ENCODE assay signal across 22 mouse cellular contexts in the genomic region with DNA sequence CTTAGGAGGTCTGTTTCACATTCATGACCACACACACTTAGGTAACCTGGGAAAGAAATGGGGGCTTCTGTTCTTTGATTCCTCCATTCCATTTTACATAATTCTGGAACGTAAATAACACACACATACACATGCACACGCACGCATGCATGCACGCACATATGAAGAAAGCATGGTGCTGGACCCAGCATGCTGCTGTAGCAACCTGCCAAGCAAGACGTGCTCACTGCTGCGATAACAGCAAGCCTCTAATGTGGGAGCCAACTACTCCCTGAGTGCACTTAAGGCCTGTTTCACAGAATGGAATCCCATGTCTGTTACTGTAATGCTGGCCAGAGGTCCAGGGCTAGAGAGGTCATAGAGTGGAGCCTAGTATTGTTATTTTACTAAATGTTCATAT. TPM values are rescaled to one million over a fixed set of nuclear protein-coding genes. Genes with fewer than 3 reads are reported as not detected.
DNase-seq lines count a peak whose midpoint lies in the region; ATAC-seq and TF ChIP-seq lines count a peak whose summit lies in the region.
"Had no signal": no experiment of that assay in that cellular context is flagged by ENCODE, and none has a peak within 500 bp of the region (broad histone marks: within the 10 kb centered on the region; RNA-seq: fewer than 3 reads in every experiment).

No protein-coding gene starts in this region.

- peaks cover 55% of the 10 kb centered on the region for H3K27me3 ChIP-seq in heart, embryonic 13.5 days (replicated peaks)
- peaks cover 1% of the 10 kb centered on the region; the same call in 1 of the 2 replicates for H3K27me3 ChIP-seq in heart, adult 2 months (ENCODE audit: control insufficient read depth, insufficient read depth, low read length)
- H3K27me3 ChIP-seq in liver, embryonic 12.5 days (replicated peaks) = peaks cover 7% of the 10 kb centered on the region; the same call in 1 of the 2 replicates
- peaks cover 19% of the 10 kb centered on the region for H3K27me3 ChIP-seq in myocyte (ENCODE audit: control insufficient read depth, insufficient read depth, insufficient read length)
- peaks cover 23% of the 10 kb centered on the region for H3K27me3 ChIP-seq in kidney, embryonic 14.5 days (ENCODE audit: control insufficient read depth, insufficient read depth, low read length)

- no peaks in the 10 kb centered on the region for H3K79me2 ChIP-seq in heart, adult 2 months (replicated peaks; ENCODE audit: control insufficient read depth, insufficient read depth, low read length)
- H3K79me2 ChIP-seq in myocyte (ENCODE audit: control insufficient read depth, insufficient read depth) = no peaks in the 10 kb centered on the region

- no peaks in the 10 kb centered on the region for H3K36me3 ChIP-seq in heart, embryonic 13.5 days
- H3K36me3 ChIP-seq in heart, adult 2 months (ENCODE audit: control insufficient read depth, insufficient read depth, low read length) = no peaks in the 10 kb centered on the region
- H3K36me3 ChIP-seq in liver, embryonic 12.5 days = no peaks in the 10 kb centered on the region
- no peaks in the 10 kb centered on the region for H3K36me3 ChIP-seq in myocyte (ENCODE audit: control insufficient read depth, insufficient read depth)
- H3K36me3 ChIP-seq in kidney, embryonic 14.5 days (ENCODE audit: control insufficient read depth, insufficient read depth, low read length) = no peaks in the 10 kb centered on the region
- H3K36me3 ChIP-seq: forebrain, embryonic 15.5 days; heart, embryonic 15.5 days had no signal

- no peak overlapping the region for H3ac ChIP-seq in myocyte (ENCODE audit: control insufficient read depth, insufficient read length)

- no peak for ATAC-seq in heart, embryonic 13.5 days (ENCODE audit: extremely low read depth, insufficient number of reproducible peaks, low FRiP score, low TSS enrichment)
- ATAC-seq in liver, embryonic 12.5 days = peak; percentile 73
- ATAC-seq in kidney, embryonic 14.5 days (ENCODE audit: low FRiP score, low TSS enrichment) = no peak
- ATAC-seq: inflammation-experienced regulatory T-cells, adult 6 months had no signal

- intact Hi-C loops in heart, adult 2 months (cut with DNase I) = no loop called here

- H3K27ac ChIP-seq in heart, embryonic 13.5 days (replicated peaks) = no peak overlapping the region; the same call in 1 of the 2 replicates
- no peak overlapping the region for H3K27ac ChIP-seq in heart, adult 2 months
- H3K27ac ChIP-seq in bone marrow macrophage, adult 2 months (ENCODE audit: insufficient read depth, low read depth, low read length) = peak overlapping the region; percentile 100
- H3K27ac ChIP-seq in liver, embryonic 12.5 days = peak overlapping the region; percentile 95
- no peak overlapping the region for H3K27ac ChIP-seq in kidney, embryonic 14.5 days (ENCODE audit: low read depth, low read length)
- H3K27ac ChIP-seq: forebrain, embryonic 15.5 days; heart, embryonic 15.5 days had no signal

- DNase-seq in heart, adult 2 months = no peak
- DNase-seq in lung, postnatal 36 days = no peak
- DNase-seq in thymus, postnatal 10 days (ENCODE audit: low spot score in 2 of 2) = no peak
- DNase-seq: cerebellum, adult 18-20 months; gastrocnemius, postnatal 14 days; kidney, postnatal 25 days; layer of hippocampus, adult 9-11 months; lung, adult 18-20 months had no signal

- H3K4me2 ChIP-seq in heart, embryonic 13.5 days = peak overlapping the region; percentile 39; the same call in 1 of the 2 replicates
- peak overlapping the region; percentile 66 for H3K4me2 ChIP-seq in liver, embryonic 12.5 days
- H3K4me2 ChIP-seq in myocyte (ENCODE audit: low read depth) = peak overlapping the region; percentile 66
- no peak overlapping the region for H3K4me2 ChIP-seq in kidney, embryonic 14.5 days (replicated peaks; ENCODE audit: low read depth, low read length)
- H3K4me2 ChIP-seq: forebrain, embryonic 15.5 days; heart, embryonic 15.5 days had no signal

- no peak for TF ChIP-seq POLR2A in heart, adult 2 months (IDR thresholded peaks at IDR 0.05; ENCODE audit: insufficient read depth, low read depth, low read length)
- no peak for TF ChIP-seq POLR2A in bone marrow macrophage, adult 2 months (IDR thresholded peaks at IDR 0.05; ENCODE audit: borderline replicate concordance, low read depth, low read length)
- no peak for TF ChIP-seq POLR2A in myocyte (IDR thresholded peaks at IDR 0.05; ENCODE audit: insufficient read length, low read depth)

- no peak for TF ChIP-seq CTCF in heart, adult 2 months (IDR thresholded peaks at IDR 0.05)
- no peak for TF ChIP-seq CTCF in bone marrow macrophage, adult 2 months (IDR thresholded peaks at IDR 0.05; ENCODE audit: low read depth, low read length)

- H3K4me3 ChIP-seq in heart, embryonic 13.5 days = no peak overlapping the region
- H3K4me3 ChIP-seq in heart, adult 2 months = no peak overlapping the region
- H3K4me3 ChIP-seq in bone marrow macrophage, adult 2 months (ENCODE audit: insufficient read depth, low read length) = no peak overlapping the region
- H3K4me3 ChIP-seq in liver, embryonic 12.5 days = peak overlapping the region; percentile 35
- H3K4me3 ChIP-seq in myocyte = no peak overlapping the region
- H3K4me3 ChIP-seq in kidney, embryonic 14.5 days (ENCODE audit: low read length) = no peak overlapping the region
- H3K4me3 ChIP-seq: forebrain, embryonic 15.5 days; heart, embryonic 15.5 days had no signal

- H3K9ac ChIP-seq in heart, embryonic 13.5 days = no peak overlapping the region
- H3K9ac ChIP-seq in heart, adult 2 months (ENCODE audit: low read depth, low read length) = no peak overlapping the region
- peak overlapping the region; percentile 68 for H3K9ac ChIP-seq in liver, embryonic 12.5 days
- no peak overlapping the region for H3K9ac ChIP-seq in kidney, embryonic 14.5 days (ENCODE audit: low read depth, low read length)
- H3K9ac ChIP-seq: forebrain, embryonic 15.5 days; heart, embryonic 15.5 days had no signal

- WGBS in heart, embryonic 13.5 days = 74% methylated on average over 6 of the region's 6 CpGs
- 65% methylated on average over 6 of the region's 6 CpGs for WGBS in heart, adult 2 months
- 60% methylated on average over 6 of the region's 6 CpGs for WGBS in liver, embryonic 12.5 days (ENCODE audit: insufficient replicate concordance)
- WGBS in kidney, embryonic 14.5 days = 81% methylated on average over 6 of the region's 6 CpGs

- peaks cover 11% of the 10 kb centered on the region for H3K4me1 ChIP-seq in heart, embryonic 13.5 days
- H3K4me1 ChIP-seq in heart, adult 2 months (ENCODE audit: control insufficient read depth, insufficient read depth, low read length) = no peaks in the 10 kb centered on the region
- peaks cover 44% of the 10 kb centered on the region for H3K4me1 ChIP-seq in bone marrow macrophage, adult 2 months (ENCODE audit: control insufficient read depth, insufficient read depth, low read length)
- H3K4me1 ChIP-seq in liver, embryonic 12.5 days = peaks cover 42% of the 10 kb centered on the region
- no peaks in the 10 kb centered on the region for H3K4me1 ChIP-seq in kidney, embryonic 14.5 days (ENCODE audit: control insufficient read depth, insufficient read depth, low read length)
- H3K4me1 ChIP-seq: heart, embryonic 15.5 days had no signal

- TF ChIP-seq EP300 in heart, adult 2 months (IDR thresholded peaks at IDR 0.05; ENCODE audit: insufficient read depth, low read depth, low read length) = no peak

- H3K9me3 ChIP-seq in heart, embryonic 13.5 days = no peaks in the 10 kb centered on the region
- no peaks in the 10 kb centered on the region for H3K9me3 ChIP-seq in liver, embryonic 12.5 days (replicated peaks)
- H3K9me3 ChIP-seq in kidney, embryonic 14.5 days (ENCODE audit: control insufficient read depth, low read length) = no peaks in the 10 kb centered on the region
- H3K9me3 ChIP-seq: forebrain, embryonic 15.5 days; heart, embryonic 15.5 days had no signal

TF ChIP-seq in myocyte, 11 proteins besides CTCF, POLR2A, EP300 and RAD21 (continues in another document):
- TF ChIP-seq SRF (IDR thresholded peaks at IDR 0.05; ENCODE audit: control insufficient read depth, insufficient read length, low read depth) (no peak), POLR2AphosphoS2 (IDR thresholded peaks at IDR 0.05; ENCODE audit: insufficient read length, low read depth) (no peak), REST (IDR thresholded peaks at IDR 0.05; ENCODE audit: insufficient read depth, insufficient read length) (no peak), TCF3 (IDR thresholded peaks at IDR 0.05; ENCODE audit: insufficient read length, low read depth) (no peak), MYOD1 (IDR thresholded peaks at IDR 0.05; ENCODE audit: control insufficient read depth in 1 of 3, insufficient read length in 2 of 3, low read depth in 2 of 3) (no peak), CEBPB (IDR thresholded peaks at IDR 0.05; ENCODE audit: insufficient read depth, poor library complexity, severe bottlenecking) (no peak), E2F4 (IDR thresholded peaks at IDR 0.05; ENCODE audit: insufficient read depth) (no peak)

RNA-seq across cellular contexts. Expression of gene Ifnar2, which starts 19.4 kb away (rescaled TPM):
- 51.2 and 56.5 TPM in 2 replicates for polyA plus RNA-seq in heart, embryonic 13.5 days (2015; fragmentation: Nextera tagmentation; extraction: Ambion mirVana)
- 10 to 100 TPM; 31.2 to 36.0 TPM for total RNA-seq in heart, adult 2 months (2021)
- polyA plus RNA-seq in heart, adult 2 months (2012; rRNA removed) = 39.9 and 51.6 TPM in 2 replicates
- 237 and 238 TPM in 2 replicates for polyA plus RNA-seq in bone marrow macrophage, adult 2 months (2012; ENCODE audit: insufficient read depth, insufficient read length, missing spikeins)
- 63.5 and 65.7 TPM in 2 replicates for polyA plus RNA-seq in liver, embryonic 12.5 days (2016; fragmentation: Nextera tagmentation; extraction: Ambion mirVana)
- 47.0 TPM for polyA plus RNA-seq in myocyte (2012; fragmentation: generic; extraction: Trizol)
- 43.7 and 47.2 TPM in 2 replicates for polyA plus RNA-seq in kidney, embryonic 14.5 days (2014; fragmentation: Nextera tagmentation; extraction: Ambion mirVana)

RNA-seq across cellular contexts. Expression of gene Gm21970, which starts 38.3 kb away (rescaled TPM):
- not detected in 2 replicates for polyA plus RNA-seq in heart, embryonic 13.5 days (2015; fragmentation: Nextera tagmentation; extraction: Ambion mirVana)
- not detected for total RNA-seq in heart, adult 2 months (2021)
- not detected in 2 replicates for polyA plus RNA-seq in heart, adult 2 months (2012; rRNA removed)
- polyA plus RNA-seq in bone marrow macrophage, adult 2 months (2012; ENCODE audit: insufficient read depth, insufficient read length, missing spikeins) = not detected in 2 replicates
- polyA plus RNA-seq in liver, embryonic 12.5 days (2016; fragmentation: Nextera tagmentation; extraction: Ambion mirVana) = not detected in 2 replicates
- polyA plus RNA-seq in myocyte (2012; fragmentation: generic; extraction: Trizol) = not detected
- not detected in 2 replicates for polyA plus RNA-seq in kidney, embryonic 14.5 days (2014; fragmentation: Nextera tagmentation; extraction: Ambion mirVana)
- total RNA-seq: common myeloid progenitor, adult 5-6 weeks; gastrocnemius, postnatal 14 days; left cerebral cortex, postnatal 36 days had no signal
- polyA plus RNA-seq: embryonic facial prominence, embryonic 14.5 days; forebrain, embryonic 15.5 days; heart, embryonic 15.5 days; hindbrain, embryonic 11.5 days; midbrain, embryonic 16.5 days; neural tube, embryonic 11.5 days had no signal

RNA-seq across cellular contexts. Expression of gene Il10rb, which starts 52.8 kb away (rescaled TPM):
- polyA plus RNA-seq in heart, embryonic 13.5 days (2015; fragmentation: Nextera tagmentation; extraction: Ambion mirVana) = 44.8 and 48.9 TPM in 2 replicates
- 100 to 1,000 TPM in 1 of 2 experiments, 10 to 100 TPM in 1; 98.2 to 122 TPM for total RNA-seq in heart, adult 2 months (2021)
- polyA plus RNA-seq in heart, adult 2 months (2012; rRNA removed) = 136 and 182 TPM in 2 replicates
- polyA plus RNA-seq in bone marrow macrophage, adult 2 months (2012; ENCODE audit: insufficient read depth, insufficient read length, missing spikeins) = 345 and 358 TPM in 2 replicates
- 26.0 and 27.0 TPM in 2 replicates for polyA plus RNA-seq in liver, embryonic 12.5 days (2016; fragmentation: Nextera tagmentation; extraction: Ambion mirVana)
- polyA plus RNA-seq in myocyte (2012; fragmentation: generic; extraction: Trizol) = 13.7 TPM
- polyA plus RNA-seq in kidney, embryonic 14.5 days (2014; fragmentation: Nextera tagmentation; extraction: Ambion mirVana) = 17.4 and 21.3 TPM in 2 replicates

Comparison
In these comparisons a context has a peak if more than half of its experiments do, and no peak if none do; other contexts are left out.
1. H3K27ac ChIP-seq: peak in bone marrow macrophage, adult 2 months (single experiment) and liver, embryonic 12.5 days (single experiment); none in heart, embryonic 13.5 days (single experiment), heart, adult 2 months (single experiment) and kidney, embryonic 14.5 days (single experiment).